Mouse (Mus musculus) small intestine, adult 2 months (tissue): ENCODE measurements around the gene Hps5. TPM values are rescaled to one million over a fixed set of nuclear protein-coding genes. Genes with fewer than 3 reads are reported as not detected.

Experiments used
- H3K27ac ChIP-seq: fragments of 200-500 bp; 2 replicates; pipeline ENCODE4 v1.5.1; 2012; ENCODE audit warnings: low read depth, low read length, control low read depth, inconsistent platforms; ENCODE audit not compliant: insufficient read depth
- H3K27me3 ChIP-seq: fragments of 200-500 bp; 2 replicates; pipeline ENCODE4 v1.6.1; 2012; ENCODE audit warnings: mild to moderate bottlenecking, moderate library complexity, low read length, inconsistent platforms; ENCODE audit not compliant: control insufficient read depth, insufficient read depth
- H3K36me3 ChIP-seq: fragments of 200-500 bp; 2 replicates; pipeline ENCODE4 v1.6.1; 2012; ENCODE audit warnings: mild to moderate bottlenecking, low read length, control low read depth, inconsistent platforms; ENCODE audit not compliant: control insufficient read depth, insufficient read depth
- H3K4me1 ChIP-seq: fragments of 200-500 bp; 2 replicates; pipeline ENCODE4 v1.6.1; 2012; ENCODE audit warnings: low read length, inconsistent platforms, mixed read lengths; ENCODE audit not compliant: control insufficient read depth, insufficient read depth, insufficient read length
- H3K4me3 ChIP-seq: fragments of 200-500 bp; 2 replicates; pipeline ENCODE4 v1.5.1; 2012; ENCODE audit warnings: low read depth, mild to moderate bottlenecking, control low read depth, inconsistent platforms, low read length, moderate library complexity
- CTCF ChIP-seq: fragments of 200-500 bp; IDR thresholded peaks from 2 replicates; pipeline ENCODE4 v1.5.1; 2012; ENCODE audit warnings: low read depth, mild to moderate bottlenecking, control low read depth, inconsistent platforms, low read length, moderate library complexity, mixed read lengths; ENCODE audit not compliant: insufficient replicate concordance, insufficient read length; ENCODE audit errors: extremely low read depth
- POLR2A ChIP-seq: fragments of 200-500 bp; IDR thresholded peaks from 2 replicates; pipeline ENCODE4 v1.6.1; 2012; ENCODE audit warnings: low read depth, mild to moderate bottlenecking, control low read depth, inconsistent platforms, low read length, moderate library complexity
- WGBS: fragments of 180-500 bp; shearing (Covaris S2); methylation state at CpG from one replicate; pipeline ENCODE4 v1.1.7; 2018; 5-methylcytosine and 5-hydroxymethylcytosine counted together
- polyA plus RNA-seq: library from polyadenylated mRNA; depleted of rRNA; stranded (reverse); fragments of >200 nt; gene quantifications from 2 replicates; pipeline ENCODE4 v1.2.3, GENCODE M21; 2012

Hps5 gene
- polyA plus RNA-seq, 1 experiment, result 22.7 TPM

DNA sequence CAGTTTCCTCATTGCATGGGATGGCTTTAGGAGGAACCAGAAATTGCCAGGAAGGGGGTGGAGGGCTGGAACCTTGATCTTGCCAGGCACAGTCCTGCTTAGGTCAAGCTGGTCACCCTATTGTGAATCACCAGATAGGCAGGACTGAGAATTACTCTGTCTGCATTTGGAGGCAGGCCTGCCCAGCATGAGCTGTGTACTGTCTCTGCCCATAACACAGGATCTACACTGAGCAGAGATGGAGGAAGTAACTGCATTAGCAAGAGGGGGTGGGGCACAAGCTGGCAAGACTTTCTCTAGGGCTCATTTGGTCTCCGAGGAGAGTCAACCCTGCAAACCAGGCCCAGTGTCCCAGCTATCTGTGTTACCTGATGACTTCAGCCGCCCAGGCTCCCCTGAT, 60.9 kb downstream of the Hps5 start:
- no peak overlapping the region for H3K4me3 ChIP-seq
- WGBS, result 47% methylated on average over 2 of the region's 2 CpGs
- no peaks in the 10 kb centered on the region for H3K36me3 ChIP-seq
- no peak for TF ChIP-seq CTCF
- no peaks in the 10 kb centered on the region for H3K27me3 ChIP-seq
- H3K27ac ChIP-seq, result peak overlapping the region; percentile 64
- peaks cover 25% of the 10 kb centered on the region; the same call in 1 of the 2 replicates for H3K4me1 ChIP-seq

DNA sequence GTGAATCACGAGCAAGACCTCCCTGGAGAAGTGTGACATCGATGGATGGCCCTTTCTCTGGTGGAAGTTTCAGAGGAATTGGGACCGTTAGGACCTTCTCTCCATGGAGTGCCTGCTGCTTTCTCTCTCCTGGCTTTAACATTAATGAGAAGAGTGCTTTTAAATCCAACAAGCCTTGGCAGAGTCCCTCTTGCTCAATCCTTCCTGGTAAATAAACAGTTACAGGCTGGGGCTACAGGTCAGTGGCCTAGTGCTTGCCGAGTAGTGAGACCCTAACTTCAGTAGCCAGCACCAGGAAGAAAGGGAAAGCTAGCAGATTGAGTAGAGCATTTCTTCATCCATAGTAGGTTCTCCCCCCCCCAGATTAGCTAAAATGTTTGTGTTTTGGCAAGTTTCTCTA, 63.4 kb downstream of the Hps5 start, which contains the start of gene Saa4:
TSS of gene Saa4 (minus strand) at position 146 of the 400 bp plus-strand sequence.
- H3K4me1 ChIP-seq, result peaks cover 12% of the 10 kb centered on the region; the same call in 1 of the 2 replicates
- 91% methylated on average over 4 of the region's 4 CpGs for WGBS

DNA sequence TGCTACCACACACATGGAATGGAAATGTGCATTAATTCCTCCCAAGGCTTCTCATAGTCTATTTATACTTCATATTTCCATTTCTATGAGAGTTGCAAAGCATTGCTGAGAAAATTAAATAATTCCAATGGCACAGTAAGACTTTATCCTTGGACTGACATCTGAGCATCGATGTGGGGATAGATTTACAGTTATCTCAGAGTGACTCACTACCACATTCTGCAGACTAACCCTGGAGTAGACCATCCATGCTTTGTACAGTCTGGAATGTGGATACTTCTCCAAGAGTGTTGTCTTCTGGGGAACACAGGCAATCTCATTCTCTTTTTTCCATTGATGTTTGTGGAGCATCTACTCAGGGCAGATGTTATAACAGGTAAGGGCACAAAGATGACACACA, 68.3 kb downstream of the Hps5 start:
- 77% methylated on average over 1 of the region's 1 CpGs for WGBS

More for the DNA sequence above, 63.4 kb downstream of the Hps5 start, which contains the start of gene Saa4:
- no peak within 1 kb of the TSS for H3K27ac ChIP-seq
- no peak for TF ChIP-seq POLR2A
- no peak for TF ChIP-seq CTCF
- H3K36me3 ChIP-seq, result no peaks in the 10 kb centered on the region
- H3K27me3 ChIP-seq, result no peaks in the 10 kb centered on the region
- H3K4me3 ChIP-seq, result no peak within 1 kb of the TSS

GRCm38 (mm10) chr7:46724396-46724795, 71.5 kb downstream of the Hps5 start:
- 64% methylated on average over 5 of the region's 5 CpGs for WGBS
- Histone ChIP-seq H3K27ac (peak overlapping the region; percentile 97), H3K4me1 (peaks cover 14% of the 10 kb centered on the region), H3K4me3 (no peak overlapping the region), H3K27me3 (no peaks in the 10 kb centered on the region), H3K36me3 (no peaks in the 10 kb centered on the region)
- TF ChIP-seq CTCF, result no peak
- no peak for TF ChIP-seq POLR2A

More for the DNA sequence above, 68.3 kb downstream of the Hps5 start:
- H3K27me3 ChIP-seq, result no peaks in the 10 kb centered on the region
- peaks cover 12% of the 10 kb centered on the region; the same call in 1 of the 2 replicates for H3K4me1 ChIP-seq
- H3K27ac ChIP-seq, result no peak overlapping the region
- no peaks in the 10 kb centered on the region for H3K36me3 ChIP-seq
- no peak for TF ChIP-seq POLR2A
- TF ChIP-seq CTCF, result no peak
- no peak overlapping the region for H3K4me3 ChIP-seq

- H3K4me3 ChIP-seq, result no peak overlapping the region
- peaks cover 18% of the 10 kb centered on the region for H3K4me1 ChIP-seq
- H3K36me3 ChIP-seq, result no peaks in the 10 kb centered on the region
- peak overlapping the region; percentile 97 for H3K27ac ChIP-seq
- TF ChIP-seq POLR2A (no peak), CTCF (no peak)
- 27% methylated on average over 3 of the region's 3 CpGs for WGBS
- H3K27me3 ChIP-seq, result no peaks in the 10 kb centered on the region
Measured at GRCm38 (mm10) chr7:46723849-46724248, 72.0 kb downstream of the Hps5 start.

DNA sequence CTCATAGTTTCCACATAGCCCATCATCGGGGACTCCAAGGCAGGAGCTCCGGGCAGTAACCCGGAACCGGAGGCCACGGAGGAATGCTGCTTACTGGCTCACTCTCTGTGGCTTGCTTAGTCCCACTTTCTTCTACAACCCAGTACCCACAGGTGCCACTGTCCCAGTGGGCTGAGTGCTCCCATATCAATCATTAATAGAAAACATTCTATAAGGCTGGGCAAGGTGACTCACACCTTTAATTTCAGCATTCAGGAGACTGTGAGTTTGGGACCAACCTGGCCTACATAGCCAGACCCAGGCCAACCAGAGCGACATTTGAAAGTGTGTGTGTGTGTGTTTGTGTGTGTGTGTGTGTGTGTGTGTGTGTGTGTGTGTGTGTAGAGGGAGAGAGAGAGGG, 72.5 kb downstream of the Hps5 start:
- no peak overlapping the region for H3K4me3 ChIP-seq
- H3K27ac ChIP-seq, result peak overlapping the region; percentile 97
- H3K36me3 ChIP-seq, result no peaks in the 10 kb centered on the region
- TF ChIP-seq POLR2A (no peak), CTCF (no peak)
- H3K27me3 ChIP-seq, result no peaks in the 10 kb centered on the region
- WGBS, result 77% methylated on average over 6 of the region's 6 CpGs
- peaks cover 18% of the 10 kb centered on the region for H3K4me1 ChIP-seq

GRCm38 (mm10) chr7:46720460-46720859, 75.4 kb downstream of the Hps5 start:
- Histone ChIP-seq H3K4me1 (peaks cover 18% of the 10 kb centered on the region), H3K4me3 (no peak overlapping the region), H3K36me3 (no peaks in the 10 kb centered on the region), H3K27ac (no peak overlapping the region), H3K27me3 (no peaks in the 10 kb centered on the region)
- no peak for TF ChIP-seq CTCF
- TF ChIP-seq POLR2A, result no peak
- WGBS, result 84% methylated on average over 9 of the region's 9 CpGs
